Comparison of ENCODE assay signal across 8 mouse cellular contexts in the genomic region with DNA sequence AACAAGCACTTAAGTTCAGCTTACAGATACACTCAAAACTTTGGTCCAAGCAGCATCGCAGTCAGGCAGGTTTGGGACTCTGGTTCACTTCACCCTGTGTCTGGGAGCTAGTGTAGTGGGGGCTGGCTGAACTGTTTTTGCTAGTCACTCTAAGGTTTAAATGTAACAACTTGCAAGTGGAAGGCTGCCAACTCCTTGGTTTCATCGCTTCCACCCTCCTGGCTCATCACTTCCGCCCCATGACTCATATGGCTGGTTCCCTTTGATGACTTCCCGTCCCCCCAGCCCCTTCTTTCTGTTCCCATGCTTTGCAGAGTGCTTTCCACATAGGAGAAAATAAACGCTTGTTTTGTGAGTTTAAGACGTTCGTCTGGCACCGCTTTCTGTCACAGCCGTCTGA.
DNase-seq lines count a peak whose midpoint lies in the region; ATAC-seq and TF ChIP-seq lines count a peak whose summit lies in the region.

No protein-coding gene starts in this region.

- 69% methylated on average over 9 of the region's 9 CpGs for WGBS in kidney, embryonic 16.5 days

- no peak overlapping the region for H3K27ac ChIP-seq in kidney, embryonic 16.5 days (ENCODE audit: low read length)
- no peak overlapping the region for H3K27ac ChIP-seq in layer of hippocampus, adult 2 months

- DNase-seq in adrenal gland, adult (ENCODE audit: inconsistent age in 2 of 2, low spot score in 1 of 2) = peak; percentile 4 to 25
- no peak for DNase-seq in adrenal gland, postnatal 4 days (ENCODE audit: low spot score in 2 of 2)
- DNase-seq in kidney, postnatal 25 days = peak; percentile 5 to 34
- peak; percentile 38 to 45 for DNase-seq in lung, postnatal 4 days
- no peak for DNase-seq in thymus, postnatal 10 days (ENCODE audit: low spot score in 2 of 2)
- DNase-seq in layer of hippocampus, adult 2 months (ENCODE audit: low spot score in 2 of 2) = no peak

- H3K4me3 ChIP-seq in kidney, embryonic 16.5 days (ENCODE audit: low read length) = no peak overlapping the region
- H3K4me3 ChIP-seq in layer of hippocampus, adult 2 months = no peak overlapping the region

- no peaks in the 10 kb centered on the region for H3K27me3 ChIP-seq in kidney, embryonic 16.5 days (ENCODE audit: insufficient read depth, low read length)

- H3K4me1 ChIP-seq in kidney, embryonic 16.5 days (ENCODE audit: insufficient read depth, low read length) = no peaks in the 10 kb centered on the region

- H3K9me3 ChIP-seq in kidney, embryonic 16.5 days (ENCODE audit: low read length) = no peaks in the 10 kb centered on the region

- no peak overlapping the region for H3K9ac ChIP-seq in kidney, embryonic 16.5 days (replicated peaks; ENCODE audit: low read length)

- no peak; the same call in 1 of the 2 replicates for ATAC-seq in kidney, embryonic 16.5 days (ENCODE audit: low FRiP score, low TSS enrichment)
- peak; percentile 100 for ATAC-seq in granulocyte monocyte progenitor cell, adult 5-6 weeks (replicated peaks; ENCODE audit: poor library complexity, severe bottlenecking)

- no peaks in the 10 kb centered on the region for H3K36me3 ChIP-seq in kidney, embryonic 16.5 days (ENCODE audit: insufficient read depth, low read length)

- no peak overlapping the region for H3K4me2 ChIP-seq in kidney, embryonic 16.5 days (replicated peaks; ENCODE audit: low read depth, low read length)

- no peak for TF ChIP-seq CTCF in layer of hippocampus, adult 2 months (conservative IDR thresholded peaks at IDR 0.05)

Comparison
In these comparisons a context has a peak if more than half of its experiments do, and no peak if none do; other contexts are left out.
1. DNase-seq: peak in adrenal gland, adult (2 of 2), kidney, postnatal 25 days (2 of 2) and lung, postnatal 4 days (2 of 2); none in adrenal gland, postnatal 4 days (0 of 2), thymus, postnatal 10 days (0 of 2) and layer of hippocampus, adult 2 months (0 of 2).